Mouse (Mus musculus): ENCODE results near the gene Whrn. TPM values are rescaled to one million over a fixed set of nuclear protein-coding genes. Genes with fewer than 3 reads are reported as not detected.

Whrn gene
- total RNA-seq, 2 experiments from 2014 or later, result 41.7 to 45.8 TPM

GRCm38 (mm10) chr4:63368577-63368976 is 127.2 kb downstream of the Whrn start:
- DNase-seq (ENCODE audit: extremely low spot score in 1 of 2, low spot score in 2 of 2), result peak; percentile 85 to 86
- intact Hi-C loops (cut with DNase I), result loop anchor here (1.0 kb wide), 1 partner anchor 40 kb away; no protein-coding TSS in a partner anchor

Other genes with a start within 250 kb of the Whrn start
- not detected for gene Orm1, start 151.4 kb downstream of the Whrn start, total RNA-seq (2021)
- not detected for gene Orm3, start 139.8 kb downstream of the Whrn start, total RNA-seq (2021)
- not detected for gene Orm2, start 133.5 kb downstream of the Whrn start, total RNA-seq (2021)
- 1 to 10 TPM; 3.4 to 4.8 TPM for gene Akna, start 92.6 kb downstream of the Whrn start, total RNA-seq (2021)
- 100 to 1,000 TPM; 132 to 141 TPM for gene Atp6v1g1, start 48.8 kb upstream of the Whrn start, total RNA-seq (2021)
- gene Tmem268, start 62.8 kb upstream of the Whrn start, total RNA-seq (2021), result 1 to 10 TPM; 7.8 to 8.4 TPM
- not detected for gene Gm11213, start 109.3 kb upstream of the Whrn start, total RNA-seq (2021)
- gene Tex48, start 126.4 kb upstream of the Whrn start, total RNA-seq (2021), result not detected
- gene Gm11214, start 167.4 kb upstream of the Whrn start, total RNA-seq (2021), result not detected
- gene Tnfsf15, start 249.1 kb upstream of the Whrn start, total RNA-seq (2021), result under 1 TPM; 0.17 to 0.32 TPM